Mouse (Mus musculus) midbrain, postnatal 0 days (tissue): ENCODE data around the gene Sh3rf3. TPM values are rescaled to one million over a fixed set of nuclear protein-coding genes. Genes with fewer than 3 reads are reported as not detected.

ENCODE experiments used
- ATAC-seq: fragments of 200-750 bp; cut with Nextera tagmentation; 2 replicates; pipeline ENCODE4 v1.8.0; 2017; ENCODE audit warnings: moderate number of reproducible peaks, mild to moderate bottlenecking, moderate TSS enrichment, moderate library complexity; ENCODE audit not compliant: low FRiP score
- DNase-seq: peaks from one replicate; pipeline ENCODE4 v3.0.0-alpha.2; 2015; ENCODE audit warnings: low spot score
- H3K27ac ChIP-seq: fragments of 300-500 bp; sonication (generic); 2 replicates; pipeline ENCODE4 v1.5.1; 2014; ENCODE audit warnings: low read depth, mild to moderate bottlenecking, low read length, mixed read lengths
- H3K27me3 ChIP-seq: fragments of 300-500 bp; sonication (generic); 2 replicates; pipeline ENCODE4 v1.6.1; 2014; ENCODE audit warnings: low read length, control low read depth, mixed read lengths; ENCODE audit not compliant: insufficient read depth
- H3K36me3 ChIP-seq: fragments of 300-500 bp; sonication (generic); 2 replicates; pipeline ENCODE4 v1.6.1; 2014; ENCODE audit warnings: low read length, control low read depth, mixed read lengths; ENCODE audit not compliant: insufficient read depth
- H3K4me1 ChIP-seq: fragments of 300-500 bp; sonication (generic); 2 replicates; pipeline ENCODE4 v1.6.1; 2014; ENCODE audit warnings: mild to moderate bottlenecking, control low read depth, antibody characterized with exemption, low read length, mixed read lengths; ENCODE audit not compliant: insufficient read depth
- H3K4me2 ChIP-seq: fragments of 300-500 bp; sonication (generic); 2 replicates; pipeline ENCODE4 v1.6.1; 2014; ENCODE audit warnings: low read depth, mild to moderate bottlenecking, low read length, mixed read lengths; ENCODE audit not compliant: poor library complexity, severe bottlenecking
- H3K4me3 ChIP-seq: fragments of 300-500 bp; sonication (generic); 2 replicates; pipeline ENCODE4 v1.5.1; 2014; ENCODE audit warnings: low read depth, mild to moderate bottlenecking, low read length, moderate library complexity
- H3K9ac ChIP-seq: fragments of 300-500 bp; sonication (generic); replicated peaks from 2 replicates; pipeline ENCODE4 v1.6.1; 2014; ENCODE audit warnings: mild to moderate bottlenecking, low read length, moderate library complexity, mixed read lengths; ENCODE audit not compliant: poor library complexity, severe bottlenecking
- H3K9me3 ChIP-seq: fragments of 300-500 bp; sonication (generic); 2 replicates; pipeline ENCODE4 v1.6.1; 2016; ENCODE audit warnings: low read length, control low read depth
- CTCF ChIP-seq: IDR thresholded peaks from 2 replicates; pipeline ENCODE4 v1.5.1; 2016; ENCODE audit warnings: antibody characterized with exemption, mild to moderate bottlenecking
- WGBS: fragments of 180-500 bp; shearing (Covaris S2); extraction: QIAGEN DNeasy Blood & Tissue Kit; methylation state at CpG from one replicate; pipeline ENCODE4 v1.1.7; 2014; 5-methylcytosine and 5-hydroxymethylcytosine counted together
- polyA plus RNA-seq: library from polyadenylated mRNA; unstranded; fragments of >200 nt; fragmentation: Nextera tagmentation; extraction: Ambion mirVana; gene quantifications from 2 replicates; pipeline ENCODE4 v1.2.1, GENCODE M21; 2015
- total RNA-seq: library from RNA; depleted of rRNA; stranded (reverse); fragments of >200 nt; gene quantifications from 2 replicates; pipeline ENCODE4 v1.2.3, GENCODE M21; 2014

Sh3rf3 gene
- total and polyA plus RNA-seq, 2 experiments from 2014 or later, result 4.6 to 31.9 TPM

- Histone ChIP-seq H3K27me3 (no peaks in the 10 kb centered on the region), H3K9ac (no peak overlapping the region), H3K4me1 (no peaks in the 10 kb centered on the region), H3K9me3 (no peaks in the 10 kb centered on the region), H3K27ac (no peak overlapping the region), H3K4me2 (no peak overlapping the region), H3K4me3 (no peak overlapping the region), H3K36me3 (no peaks in the 10 kb centered on the region)
- 85% methylated on average over 5 of the region's 5 CpGs for whole genome bisulfite sequencing
- DNase-seq, result no peak
- no peak for TF ChIP-seq CTCF
- no peak for ATAC-seq
Observed at GRCm38 (mm10) chr10:58969351-58969750, 156.2 kb downstream of the Sh3rf3 start.

GRCm38 (mm10) chr10:58972115-58972514 is 159.0 kb downstream of the Sh3rf3 start:
- Histone ChIP-seq H3K27ac (no peak overlapping the region), H3K9ac (no peak overlapping the region), H3K9me3 (no peaks in the 10 kb centered on the region), H3K27me3 (no peaks in the 10 kb centered on the region), H3K36me3 (no peaks in the 10 kb centered on the region), H3K4me3 (no peak overlapping the region), H3K4me2 (no peak overlapping the region), H3K4me1 (no peaks in the 10 kb centered on the region)
- TF ChIP-seq CTCF, result no peak
- ATAC-seq, result no peak
- 94% methylated on average over 1 of the region's 1 CpGs for WGBS
- DNase-seq, result no peak

- no peak overlapping the region for H3K4me3 ChIP-seq
- TF ChIP-seq CTCF, result no peak
- ATAC-seq (no peak), DNase-seq (no peak)
- H3K4me2 ChIP-seq, result no peak overlapping the region
- H3K27me3 ChIP-seq, result no peaks in the 10 kb centered on the region
- no peaks in the 10 kb centered on the region for H3K4me1 ChIP-seq
- no peaks in the 10 kb centered on the region for H3K36me3 ChIP-seq
- no peak overlapping the region for H3K27ac ChIP-seq
- H3K9ac ChIP-seq, result no peak overlapping the region
- 80% methylated on average over 5 of the region's 5 CpGs for WGBS
- H3K9me3 ChIP-seq, result no peaks in the 10 kb centered on the region
Observed at GRCm38 (mm10) chr10:58974138-58974537, 161.0 kb downstream of the Sh3rf3 start.

GRCm38 (mm10) chr10:58979320-58979959 is 166.3 kb downstream of the Sh3rf3 start:
- ATAC-seq (peak; percentile 73), DNase-seq (peak; percentile 13)
- Histone ChIP-seq H3K9ac (no peak overlapping the region), H3K27ac (no peak overlapping the region), H3K9me3 (no peaks in the 10 kb centered on the region), H3K36me3 (no peaks in the 10 kb centered on the region), H3K4me3 (no peak overlapping the region), H3K27me3 (no peaks in the 10 kb centered on the region), H3K4me2 (no peak overlapping the region), H3K4me1 (no peaks in the 10 kb centered on the region; the same call in 1 of the 2 replicates)
- no peak for TF ChIP-seq CTCF
- 33% methylated on average over 7 of the region's 7 CpGs for WGBS

- no peak overlapping the region for H3K9ac ChIP-seq
- no peaks in the 10 kb centered on the region for H3K27me3 ChIP-seq
- WGBS, result 58% methylated on average over 9 of the region's 9 CpGs
- H3K4me2 ChIP-seq, result no peak overlapping the region
- H3K4me3 ChIP-seq, result no peak overlapping the region
- no peak for TF ChIP-seq CTCF
- no peaks in the 10 kb centered on the region; the same call in 1 of the 2 replicates for H3K4me1 ChIP-seq
- no peaks in the 10 kb centered on the region for H3K36me3 ChIP-seq
- DNase-seq (peak; percentile 44), ATAC-seq (no peak)
- no peaks in the 10 kb centered on the region for H3K9me3 ChIP-seq
- H3K27ac ChIP-seq, result no peak overlapping the region
Observed at GRCm38 (mm10) chr10:58981674-58982329, 168.6 kb downstream of the Sh3rf3 start.

- Histone ChIP-seq H3K4me2 (no peak overlapping the region), H3K9ac (no peak overlapping the region), H3K4me1 (no peaks in the 10 kb centered on the region; the same call in 1 of the 2 replicates), H3K27ac (no peak overlapping the region), H3K36me3 (no peaks in the 10 kb centered on the region), H3K4me3 (no peak overlapping the region), H3K27me3 (no peaks in the 10 kb centered on the region), H3K9me3 (no peaks in the 10 kb centered on the region)
- no peak for DNase-seq
- no peak for ATAC-seq
- TF ChIP-seq CTCF, result no peak
- WGBS, result 48% methylated on average over 5 of the region's 5 CpGs
Observed at GRCm38 (mm10) chr10:58982546-58983154, 169.5 kb downstream of the Sh3rf3 start.
